Mouse (Mus musculus): ENCODE measurements around the gene Majin.

Gene Majin

DNA sequence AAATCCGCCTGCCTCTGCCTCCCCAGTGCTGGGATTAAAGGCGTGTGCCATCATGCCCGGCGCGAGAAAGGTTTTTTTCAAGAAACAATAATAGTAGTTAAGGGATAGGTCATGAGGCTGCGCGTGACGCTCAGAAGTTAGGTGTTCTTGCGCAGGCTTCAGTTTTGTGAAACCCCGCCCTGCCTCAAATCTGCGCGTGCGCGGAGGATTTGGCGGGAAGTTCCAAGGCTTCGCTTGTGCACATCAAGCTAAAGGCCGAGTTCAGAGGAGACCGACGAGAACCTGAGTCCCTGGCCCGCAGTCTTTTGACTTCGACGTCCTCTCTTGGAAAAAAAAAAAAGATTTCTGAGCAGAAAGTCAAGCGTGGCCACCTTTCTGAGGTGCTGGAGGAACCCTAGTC, at the start of gene Majin:
Gene Majin (plus strand): TSS at position 258 of the 400 bp plus-strand sequence.
- no peak for DNase-seq (ENCODE audit: extremely low spot score)

DNA sequence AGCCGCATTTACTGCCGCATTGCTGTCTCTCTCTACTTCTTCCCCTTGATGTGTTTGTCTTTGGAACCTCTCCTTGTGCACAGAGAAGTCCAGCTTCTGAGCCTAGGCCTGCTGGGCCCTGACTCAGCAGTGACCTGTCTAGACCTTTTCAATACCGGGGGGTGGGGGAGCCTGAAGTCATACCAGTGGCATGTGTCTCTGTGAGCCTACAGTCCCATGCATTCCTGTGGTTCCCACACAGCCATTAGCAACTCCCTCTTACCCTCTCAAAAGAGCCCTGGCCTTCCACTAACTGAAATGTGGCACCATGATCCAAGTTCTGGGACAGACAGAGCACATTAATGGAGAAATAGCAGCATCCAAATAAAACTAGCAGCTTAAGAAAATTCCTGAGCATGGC, 47.8 kb upstream of the Majin start:
- DNase-seq (ENCODE audit: extremely low spot score), result no peak

DNA sequence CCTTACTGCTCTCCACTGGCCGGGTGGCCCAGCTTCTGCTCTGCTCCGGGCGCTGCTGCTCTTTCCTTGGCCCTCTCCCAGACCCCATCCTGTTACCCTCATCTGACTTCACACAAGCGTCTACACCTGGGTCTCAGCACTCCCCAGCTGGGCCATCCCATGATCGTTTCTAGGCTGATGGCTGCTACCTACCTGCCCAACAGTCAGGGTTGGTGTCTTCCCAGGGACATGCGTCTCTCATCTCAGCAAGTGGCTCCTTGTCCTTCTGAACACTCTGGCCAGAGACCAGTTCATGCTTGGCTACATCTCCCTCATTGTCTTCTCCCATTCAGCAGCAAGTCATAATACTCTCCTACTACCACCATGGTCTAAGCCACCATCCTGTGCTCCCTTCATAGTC, 44.5 kb upstream of the Majin start:
- no peak for DNase-seq (ENCODE audit: extremely low spot score)

DNA sequence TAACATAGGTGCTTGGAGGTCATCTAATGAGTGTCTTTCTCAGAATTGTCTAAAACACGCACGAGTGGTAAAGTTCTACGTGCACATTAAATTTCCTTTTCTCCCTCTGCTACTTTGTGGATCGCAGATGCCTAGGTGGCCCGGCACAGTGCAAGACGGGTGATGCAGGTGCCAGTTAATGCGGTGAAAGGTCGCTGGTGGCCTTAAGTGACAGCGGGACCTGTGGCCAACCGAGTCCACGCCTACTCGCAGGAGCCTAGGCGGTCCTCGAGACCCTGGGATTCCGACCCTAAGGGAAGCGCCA, 43.9 kb upstream of the Majin start:
- DNase-seq (ENCODE audit: extremely low spot score), result no peak

DNA sequence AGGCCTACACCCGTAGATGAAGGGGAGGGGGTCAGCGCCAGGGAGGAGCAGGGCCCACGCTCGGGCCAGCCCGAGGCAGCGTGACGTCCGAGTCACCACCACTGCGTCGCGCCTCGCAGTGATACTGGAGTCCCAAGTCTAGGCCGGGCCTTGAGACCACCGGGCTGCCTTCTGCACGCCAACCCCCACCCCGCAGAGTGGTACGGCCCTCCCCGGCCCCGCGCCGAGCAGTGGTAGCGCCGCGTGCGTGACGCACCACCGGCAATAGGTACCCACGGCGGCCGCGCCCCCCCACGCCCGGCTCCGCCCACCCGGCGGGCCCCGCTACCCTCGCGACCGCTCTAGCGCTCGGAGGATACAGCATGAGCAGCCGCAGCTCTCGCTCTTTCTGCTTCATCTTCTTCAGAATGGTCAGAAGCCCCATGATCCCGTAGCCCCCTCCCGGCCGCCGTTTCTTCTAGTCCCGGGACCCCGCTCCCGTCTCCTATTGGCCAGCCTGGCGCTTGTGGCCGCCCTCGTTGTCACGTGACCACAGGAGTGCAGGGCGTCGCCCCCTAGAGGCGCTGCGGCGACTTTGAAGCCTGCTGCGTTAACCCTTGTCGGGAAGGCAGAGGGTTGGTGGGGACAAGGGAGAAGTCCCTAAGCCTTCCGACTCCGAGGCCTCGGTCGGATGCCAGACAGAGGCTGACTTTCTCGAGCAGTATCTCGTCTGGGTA, 43.4 kb upstream of the Majin start, which contains the start of gene Batf2:
Gene Batf2 (plus strand): TSS at position 306 of the 716 bp plus-strand sequence.
- DNase-seq (ENCODE audit: extremely low spot score), result peak; percentile 95

DNA sequence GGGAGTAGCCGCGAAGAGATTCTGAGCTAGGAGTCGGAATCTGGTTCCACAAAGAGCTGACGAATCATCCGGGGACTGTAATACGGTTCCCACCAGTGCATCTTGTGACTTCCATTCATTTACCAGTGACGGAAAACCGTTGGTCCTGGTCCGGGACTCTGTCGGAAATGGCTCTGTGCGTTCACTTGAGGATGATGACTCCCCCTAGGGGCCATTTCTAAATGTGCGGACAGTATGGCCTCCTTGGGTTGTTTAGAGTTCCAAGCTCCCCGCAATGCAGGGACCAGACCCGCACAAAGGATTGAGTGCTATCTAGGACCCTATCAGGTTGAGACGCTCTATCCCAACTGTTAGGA, 42.8 kb upstream of the Majin start, which contains the start of gene Arl2:
Gene Arl2 (minus strand): TSS at position 155 of the 356 bp plus-strand sequence.
- DNase-seq (ENCODE audit: extremely low spot score), result peak; percentile 92

DNA sequence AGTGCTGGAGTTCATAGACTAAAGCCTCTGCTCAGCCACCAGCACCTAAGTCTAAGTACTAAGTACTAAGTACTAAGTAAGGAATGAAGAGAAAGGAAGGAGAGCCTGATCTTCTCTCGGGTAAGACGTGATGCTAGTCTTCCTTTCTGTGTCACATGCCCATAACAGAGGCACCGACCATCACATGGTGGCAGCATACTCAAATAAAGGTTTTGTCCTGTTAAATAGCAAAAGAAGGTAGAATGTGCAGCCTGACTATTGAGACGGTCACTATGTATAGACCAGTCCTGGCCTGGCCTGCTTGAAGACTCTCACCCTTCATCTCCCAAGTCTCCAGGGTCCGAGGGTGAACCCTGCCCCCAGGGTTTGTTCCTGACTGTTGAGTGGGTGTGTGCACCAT, 39.3 kb upstream of the Majin start:
- DNase-seq (ENCODE audit: extremely low spot score), result no peak

DNA sequence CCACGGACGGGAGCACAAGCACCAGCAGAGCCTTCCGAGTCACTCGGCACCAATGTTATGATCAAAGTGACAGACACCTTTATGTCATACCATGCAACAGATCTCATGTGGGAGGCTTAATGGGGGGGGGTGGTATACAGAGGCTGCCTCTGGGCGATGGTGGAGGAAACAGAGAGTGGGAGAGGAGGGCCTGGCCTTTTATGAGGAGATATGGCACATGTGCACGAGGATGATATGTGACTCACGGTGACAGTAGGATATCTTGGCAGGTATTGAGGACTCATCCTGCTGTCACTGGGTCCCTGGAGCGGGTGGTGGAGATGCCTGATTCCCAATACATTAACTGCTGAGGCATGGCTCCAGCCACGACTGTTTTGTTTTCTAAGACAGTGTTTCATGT, 29.0 kb upstream of the Majin start:
- no peak for DNase-seq (ENCODE audit: extremely low spot score)

DNA sequence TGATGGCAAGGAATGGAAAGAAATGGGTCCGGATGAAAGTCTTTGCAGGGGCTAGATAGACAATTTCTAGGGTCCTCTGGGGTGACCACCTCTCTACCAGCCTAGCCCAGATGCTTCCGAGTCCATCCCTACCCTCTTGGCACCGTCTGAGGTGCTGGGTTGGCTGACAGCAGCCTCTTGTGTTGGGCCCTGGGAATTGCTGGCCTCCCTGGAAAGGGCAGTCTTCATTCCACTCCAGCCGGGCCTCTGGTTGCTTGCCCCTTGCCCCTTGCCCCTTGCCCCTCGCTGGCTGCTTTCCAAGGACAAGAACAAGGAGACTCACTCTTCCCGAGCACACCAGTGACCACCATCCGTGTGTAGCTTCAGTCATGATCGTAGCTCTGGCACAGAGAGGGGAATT, 27.8 kb upstream of the Majin start:
- DNase-seq (ENCODE audit: extremely low spot score), result no peak

DNA sequence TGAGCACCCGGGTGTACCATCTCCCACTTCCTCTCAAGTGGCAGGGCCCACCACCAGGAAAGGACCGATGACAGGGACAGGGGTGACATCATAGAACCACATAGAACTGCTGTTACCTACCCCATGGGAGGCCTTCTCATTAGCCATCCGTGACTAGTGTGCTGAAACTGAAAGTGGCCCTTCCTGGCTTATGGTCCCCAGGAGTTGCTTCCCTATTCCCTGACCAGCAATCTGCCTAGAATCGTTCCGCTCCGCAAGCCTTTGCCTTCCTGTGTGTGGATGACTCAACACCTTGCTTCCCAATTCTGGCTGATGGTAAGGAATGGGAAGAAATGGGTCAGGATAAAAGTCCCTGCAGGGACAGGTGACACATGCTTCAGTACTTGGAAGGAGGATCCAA, 27.0 kb upstream of the Majin start:
- no peak for DNase-seq (ENCODE audit: extremely low spot score)

DNA sequence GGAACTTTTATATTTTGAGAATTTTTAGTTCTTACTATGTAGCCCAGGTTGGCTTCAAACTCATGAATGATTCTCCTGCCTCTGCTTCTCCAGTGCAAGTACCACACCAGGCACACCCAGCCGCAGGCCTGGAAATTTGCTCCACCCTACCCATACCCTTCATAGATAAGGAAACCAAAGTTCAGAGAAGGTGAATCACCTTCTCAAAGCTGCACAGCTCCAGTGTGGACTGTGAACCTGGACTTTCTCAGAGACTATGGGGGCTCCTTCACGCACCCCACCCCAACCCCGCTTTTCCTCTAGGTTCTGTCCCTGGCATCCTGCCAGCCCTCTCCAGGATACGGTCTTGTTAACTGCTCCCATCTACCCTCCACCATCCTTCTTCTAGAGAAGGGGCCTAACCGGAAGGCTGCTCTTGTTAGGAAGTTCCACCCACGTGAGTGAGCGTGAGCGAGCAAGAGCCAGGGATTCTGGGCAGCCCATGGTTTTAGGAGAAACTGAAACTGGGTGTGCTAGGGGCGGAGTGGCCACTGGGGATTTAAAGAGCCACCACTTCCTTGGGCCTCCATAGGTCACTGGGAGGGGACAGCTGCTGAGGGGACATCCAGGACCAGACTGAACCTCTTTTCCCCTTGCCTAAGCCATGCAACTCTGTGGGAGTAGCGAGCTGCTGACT, 20.2 kb upstream of the Majin start:
- no peak for DNase-seq (ENCODE audit: extremely low spot score)

DNA sequence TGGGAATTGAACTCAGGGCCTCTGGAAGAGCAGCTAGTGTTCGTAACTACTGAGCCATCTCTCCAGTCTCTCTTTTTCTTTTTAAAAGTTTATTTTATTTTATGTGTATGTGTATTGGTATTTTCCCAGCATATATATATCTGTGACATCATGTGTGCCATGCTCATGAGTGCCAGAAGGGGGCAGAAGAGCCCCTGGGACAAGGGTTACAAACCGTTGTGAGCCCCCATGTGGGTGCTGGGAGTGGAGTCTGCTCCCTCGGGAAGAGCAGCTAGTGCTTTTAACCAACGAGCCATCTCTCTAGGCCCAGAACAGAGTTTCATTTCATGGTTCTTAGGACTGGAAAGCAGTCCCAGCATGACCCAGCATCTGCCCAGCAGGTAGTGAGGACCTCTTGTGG, 17.4 kb upstream of the Majin start:
- no peak for DNase-seq (ENCODE audit: extremely low spot score)

DNA sequence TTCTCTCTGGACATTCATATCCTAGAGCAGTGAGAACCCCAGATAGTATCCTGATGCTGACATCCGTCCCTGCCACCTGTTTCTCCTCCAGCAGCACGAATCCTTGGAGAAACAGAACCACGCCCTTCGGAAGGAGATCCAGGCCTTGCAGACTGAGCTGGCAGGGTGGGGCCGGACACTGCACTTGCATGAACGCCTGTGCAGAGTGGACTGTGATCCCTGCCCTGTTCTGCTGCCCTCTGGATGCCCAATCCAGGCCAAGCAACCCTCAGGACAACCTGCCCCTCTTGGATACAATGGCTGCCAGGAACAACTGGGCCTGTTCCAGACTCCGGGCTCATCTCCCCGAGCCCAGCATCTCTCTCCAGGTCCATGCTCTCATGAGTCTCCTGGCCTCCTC, 13.0 kb upstream of the Majin start:
- DNase-seq (ENCODE audit: extremely low spot score), result no peak

DNA sequence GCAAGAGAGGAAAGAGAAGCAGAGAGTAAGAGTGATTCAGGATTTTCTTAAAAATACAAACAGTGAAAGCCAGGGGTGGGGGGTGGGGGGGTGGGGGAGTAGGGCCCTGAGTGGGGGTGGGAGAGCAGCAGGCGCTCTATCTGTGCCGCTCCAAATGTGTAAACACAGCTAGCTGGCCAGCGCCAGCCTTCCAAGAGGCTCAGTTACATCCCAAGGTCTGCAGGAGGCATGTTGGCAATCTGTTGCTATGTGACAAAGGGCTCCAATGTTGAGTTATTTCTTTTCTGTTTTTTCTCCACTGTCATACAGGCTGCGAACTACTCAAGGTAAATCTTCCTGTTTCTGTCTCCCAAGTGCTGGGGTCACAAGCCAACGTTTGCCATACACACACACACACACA, 9.4 kb upstream of the Majin start:
- no peak for DNase-seq (ENCODE audit: extremely low spot score)

DNA sequence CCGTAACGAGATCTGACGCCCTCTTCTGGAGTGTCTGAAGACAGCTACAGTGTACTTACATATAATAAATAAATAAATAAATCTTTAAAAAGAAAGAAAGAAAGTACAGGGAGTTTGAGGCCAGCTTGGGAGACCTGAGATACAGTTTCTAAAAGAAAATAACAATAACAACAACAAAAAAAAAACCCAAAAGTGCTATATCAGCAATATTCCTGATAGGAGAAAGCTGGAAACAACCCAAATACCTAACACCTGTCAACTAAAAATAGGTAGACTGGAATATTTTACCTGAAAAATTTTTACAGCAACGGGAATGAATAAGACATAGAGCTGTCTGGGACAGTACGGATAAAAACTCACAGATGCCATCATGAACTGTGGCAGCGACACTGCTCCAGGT, 5.4 kb upstream of the Majin start:
- no peak for DNase-seq (ENCODE audit: extremely low spot score)

DNA sequence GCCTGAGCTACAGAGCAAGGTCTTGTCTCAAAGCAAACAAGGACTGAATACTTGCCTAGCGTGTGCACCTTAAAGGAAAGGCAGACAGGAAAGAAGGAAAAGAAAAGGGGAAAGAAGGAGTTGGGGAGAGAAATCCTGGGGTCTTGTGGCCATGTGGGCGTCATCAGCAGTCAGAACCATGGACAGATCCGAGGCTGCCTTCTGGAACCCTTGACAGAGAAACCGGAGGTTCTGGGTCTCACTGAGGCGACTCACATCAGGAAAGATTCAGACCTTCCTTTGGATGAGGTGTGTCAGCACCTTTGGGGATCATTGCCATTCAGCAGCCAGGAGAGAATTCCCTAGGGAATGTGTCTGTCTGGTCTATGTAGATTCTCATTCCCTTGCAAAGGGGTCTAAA, 2.6 kb upstream of the Majin start:
- peak; percentile 34 for DNase-seq (ENCODE audit: extremely low spot score)

DNA sequence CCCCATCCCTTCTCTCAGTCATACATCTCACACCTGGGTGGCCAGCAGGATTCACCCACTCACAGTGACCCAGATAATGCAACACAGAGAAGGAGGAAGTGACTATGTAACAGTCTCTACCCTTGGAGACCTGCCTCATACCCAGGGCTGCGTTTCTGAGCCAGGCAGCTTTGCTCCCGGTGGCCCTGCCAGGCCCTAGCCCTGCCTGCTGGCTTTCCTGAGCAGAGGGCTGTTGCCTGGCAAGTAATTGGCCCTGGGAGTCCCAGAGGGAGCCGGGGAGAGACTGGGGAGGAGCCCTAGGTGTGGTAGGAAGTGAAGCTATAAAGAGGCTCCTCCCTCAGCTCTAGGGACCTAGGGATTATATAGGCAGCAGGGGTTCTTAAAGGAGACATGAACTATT, 1.7 kb upstream of the Majin start:
- no peak for DNase-seq (ENCODE audit: extremely low spot score)

DNA sequence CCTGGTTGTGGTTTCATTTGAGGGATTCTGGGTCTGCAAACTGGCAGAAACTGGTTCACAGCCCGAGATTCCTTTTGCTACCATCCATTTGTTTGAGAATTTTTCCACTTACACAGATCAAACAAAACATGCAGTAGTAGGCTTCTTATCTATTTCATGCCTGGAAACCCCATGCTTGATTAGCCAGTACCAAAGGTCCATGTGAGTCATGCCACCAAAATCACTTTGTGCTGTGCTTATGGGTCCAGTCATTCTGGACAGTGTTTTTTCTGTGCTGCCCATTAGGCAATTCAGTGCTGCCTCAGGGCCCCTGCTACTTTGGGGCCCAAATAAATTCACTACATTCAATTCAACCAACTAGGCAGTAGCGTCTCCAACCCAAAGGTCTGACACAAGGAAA, 20.1 kb downstream of the Majin start:
- DNase-seq (ENCODE audit: extremely low spot score), result no peak

DNA sequence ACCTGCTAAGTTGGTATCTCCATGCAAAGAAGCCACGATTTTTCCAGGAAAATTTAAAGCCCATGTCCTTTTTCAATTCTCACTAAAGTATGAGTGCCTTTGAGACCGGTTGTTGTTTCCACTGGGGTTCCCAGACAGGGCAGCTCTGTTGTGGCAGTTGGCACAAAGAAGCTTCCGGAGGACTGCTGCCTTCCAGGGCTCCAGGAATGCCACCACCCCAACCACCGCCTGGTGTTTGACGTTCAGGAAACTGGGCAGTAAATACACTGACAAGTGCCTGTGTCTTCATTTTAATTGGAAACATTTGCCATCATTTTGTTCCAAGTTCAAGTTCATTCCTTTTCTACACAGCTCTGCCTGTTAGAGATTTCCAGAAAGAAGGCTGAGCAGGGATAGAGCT, 22.5 kb downstream of the Majin start:
- no peak for DNase-seq (ENCODE audit: extremely low spot score)

DNA sequence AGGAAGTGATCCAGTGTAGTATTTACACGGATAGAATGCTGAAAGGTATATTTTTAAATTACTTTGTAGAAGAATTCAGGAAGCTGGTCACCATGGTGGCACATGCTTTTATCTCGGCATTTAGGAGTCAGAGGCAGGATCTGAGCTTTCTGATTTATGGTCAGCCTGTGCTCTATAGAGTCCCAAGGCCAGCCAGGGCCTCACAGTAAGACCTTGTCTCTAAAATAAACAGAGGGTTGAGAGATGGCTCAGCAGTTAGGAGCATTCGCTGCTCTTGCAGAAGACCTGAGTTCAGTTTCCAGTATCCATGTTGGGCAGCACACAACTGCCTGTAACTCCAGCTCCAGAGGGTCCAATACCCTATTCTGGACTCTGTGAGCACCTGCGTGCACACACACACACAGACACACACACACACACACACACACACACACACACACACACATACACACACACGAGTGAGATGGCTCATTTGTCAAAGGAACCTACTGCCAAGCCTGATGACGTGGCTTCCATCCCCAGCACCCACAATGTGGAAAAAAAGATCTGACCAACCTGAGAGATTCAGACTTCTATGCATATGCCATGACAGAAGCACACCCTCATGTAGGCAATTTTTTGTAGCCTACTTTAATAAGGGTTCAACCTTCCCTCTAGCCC, 32.0 kb downstream of the Majin start:
- DNase-seq (ENCODE audit: extremely low spot score), result no peak

DNA sequence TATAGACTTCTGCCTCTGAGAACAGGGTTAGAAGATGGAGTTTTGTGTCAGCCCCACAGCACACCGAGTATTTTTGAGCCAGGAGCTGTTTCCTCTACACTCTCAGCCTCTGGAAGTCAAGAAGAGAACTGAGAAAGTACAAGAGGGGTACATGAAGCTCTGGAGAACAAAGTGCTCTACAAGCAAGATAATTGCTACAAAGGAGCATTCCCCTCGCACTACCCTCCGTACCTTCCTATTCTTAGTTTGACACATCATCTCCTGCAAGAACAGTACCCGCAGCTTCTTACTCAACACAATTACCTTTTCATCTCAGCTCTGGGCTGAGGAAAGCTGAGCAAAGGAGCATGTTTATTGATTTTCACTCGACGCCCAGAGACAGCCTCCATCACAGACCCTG, 34.4 kb downstream of the Majin start:
- DNase-seq (ENCODE audit: extremely low spot score), result no peak

DNA sequence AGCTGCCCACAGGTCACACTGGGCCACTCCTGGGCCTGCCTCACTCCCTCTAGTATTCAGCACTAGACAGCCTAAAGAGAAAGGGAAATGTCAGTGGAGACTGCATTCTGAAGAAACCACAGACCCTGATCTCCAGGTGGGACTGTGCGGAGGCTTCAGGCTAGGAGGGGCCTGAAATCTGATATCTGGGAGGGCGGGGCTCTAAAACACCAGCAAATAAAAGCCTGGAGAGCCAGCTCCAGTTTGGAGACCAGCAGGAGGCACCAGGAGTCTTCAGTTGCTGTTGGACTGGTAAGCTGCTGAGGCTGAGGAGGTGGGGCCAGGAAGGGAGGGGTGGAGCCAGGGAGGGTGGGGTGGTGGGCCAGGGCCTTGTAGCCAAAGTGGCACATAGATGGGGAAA, 41.9 kb downstream of the Majin start, which contains the start of gene Gpha2:
Gene Gpha2 (plus strand): TSS at position 246 of the 400 bp plus-strand sequence.
- DNase-seq (ENCODE audit: extremely low spot score), result peak; percentile 45

DNA sequence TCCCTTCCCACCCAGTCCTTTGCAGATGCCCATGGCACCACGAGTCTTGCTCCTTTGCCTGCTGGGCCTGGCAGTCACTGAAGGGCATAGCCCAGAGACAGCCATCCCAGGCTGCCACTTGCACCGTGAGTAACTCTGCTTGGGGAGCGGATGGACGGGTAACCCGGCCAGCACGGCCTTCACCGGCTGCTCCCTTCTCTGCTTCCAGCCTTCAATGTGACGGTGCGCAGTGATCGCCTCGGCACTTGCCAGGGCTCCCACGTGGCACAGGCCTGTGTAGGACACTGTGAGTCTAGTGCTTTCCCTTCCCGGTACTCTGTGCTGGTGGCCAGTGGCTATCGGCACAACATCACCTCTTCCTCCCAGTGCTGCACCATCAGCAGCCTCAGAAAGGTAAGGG, 42.6 kb downstream of the Majin start:
- no peak for DNase-seq (ENCODE audit: extremely low spot score)

All from embryo, embryonic 9.5 days (tissue).